Mouse (Mus musculus): ENCODE measurements around the gene Rrp9. TPM values are rescaled to one million over a fixed set of nuclear protein-coding genes. Genes with fewer than 3 reads are reported as not detected.

Gene Rrp9
- polyA plus RNA-seq, 1 experiment from 2014 or later: 35.0 TPM

DNA sequence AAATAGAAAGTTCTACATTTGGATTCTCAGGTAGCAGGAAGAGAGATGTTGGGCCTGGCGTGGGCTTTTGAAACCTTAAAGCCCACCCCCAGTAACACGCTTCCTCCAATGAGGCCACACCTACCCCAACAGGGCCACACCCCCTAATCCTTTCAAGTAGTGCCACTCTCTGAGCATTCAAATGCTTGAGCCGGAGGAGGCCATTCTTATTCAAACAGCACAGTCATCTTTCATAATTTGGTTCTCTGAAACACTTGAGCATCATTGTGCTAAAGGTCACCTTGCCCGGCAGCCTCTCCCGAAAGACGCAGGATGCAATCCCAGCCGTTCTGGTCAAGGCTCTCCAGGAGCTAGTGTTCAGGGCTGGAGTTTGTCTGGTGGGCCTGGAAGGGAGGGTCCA, 58.5 kb downstream of the Rrp9 start:
- no peak overlapping the region for H3K4me2 ChIP-seq (ENCODE audit: low read depth, low read length)
- H3K4me3 ChIP-seq (ENCODE audit: low read depth, low read length): no peak overlapping the region
- DNase-seq (ENCODE audit: low spot score) (no peak), ATAC-seq (ENCODE audit: low read depth) (no peak)
- H3K36me3 ChIP-seq (ENCODE audit: control insufficient read depth, insufficient read depth, low read length): no peaks in the 10 kb centered on the region
- no peaks in the 10 kb centered on the region for H3K27me3 ChIP-seq (replicated peaks; ENCODE audit: control insufficient read depth, insufficient read depth, low read length)
- H3K9ac ChIP-seq (ENCODE audit: low read depth, low read length): no peak overlapping the region
- WGBS: 90% methylated on average over 7 of the region's 7 CpGs
- H3K27ac ChIP-seq (replicated peaks; ENCODE audit: low read depth, low read length): no peak overlapping the region
- H3K9me3 ChIP-seq (ENCODE audit: control insufficient read depth, low read length): no peaks in the 10 kb centered on the region
- H3K4me1 ChIP-seq (ENCODE audit: control insufficient read depth, insufficient read depth, low read length): no peaks in the 10 kb centered on the region

DNA sequence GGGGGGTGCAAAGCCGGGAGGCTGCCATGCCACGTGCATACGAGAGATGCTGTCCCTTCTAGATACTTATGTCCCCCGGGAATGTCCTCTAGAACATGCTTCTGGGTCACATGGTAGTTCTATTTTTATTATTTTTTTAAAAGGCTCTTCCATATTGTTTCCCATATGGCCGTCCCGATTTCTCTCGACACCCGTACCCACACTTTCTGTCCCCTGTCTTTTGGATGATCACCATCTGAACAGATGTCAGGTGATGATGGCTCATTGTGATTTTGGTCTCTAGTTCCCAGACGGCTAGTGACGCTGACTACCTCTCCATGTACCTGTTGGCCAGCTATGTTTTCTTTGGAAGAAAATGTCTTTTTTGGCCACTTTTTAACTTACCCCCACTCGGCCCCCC, 59.2 kb downstream of the Rrp9 start:
- no peak overlapping the region for H3K4me2 ChIP-seq (ENCODE audit: low read depth, low read length)
- H3K27ac ChIP-seq (replicated peaks; ENCODE audit: low read depth, low read length): no peak overlapping the region
- H3K9ac ChIP-seq (ENCODE audit: low read depth, low read length): no peak overlapping the region
- no peak for DNase-seq (ENCODE audit: low spot score)
- H3K4me3 ChIP-seq (ENCODE audit: low read depth, low read length): no peak overlapping the region
- H3K27me3 ChIP-seq (replicated peaks; ENCODE audit: control insufficient read depth, insufficient read depth, low read length): no peaks in the 10 kb centered on the region
- 87% methylated on average over 11 of the region's 11 CpGs for WGBS
- peaks cover 3% of the 10 kb centered on the region; the same call in 1 of the 2 replicates for H3K9me3 ChIP-seq (ENCODE audit: control insufficient read depth, low read length)
- no peaks in the 10 kb centered on the region for H3K36me3 ChIP-seq (ENCODE audit: control insufficient read depth, insufficient read depth, low read length)
- no peaks in the 10 kb centered on the region for H3K4me1 ChIP-seq (ENCODE audit: control insufficient read depth, insufficient read depth, low read length)
- ATAC-seq (ENCODE audit: low read depth): no peak

Other genes with a start within 250 kb of the Rrp9 start
- gene Alas1, start 227.3 kb upstream of the Rrp9 start, polyA plus RNA-seq (2014; fragmentation: Nextera tagmentation; extraction: Ambion mirVana): 94.8 and 102 TPM in 2 replicates
- 16.6 and 21.5 TPM in 2 replicates for gene Poc1a, start 194.9 kb upstream of the Rrp9 start, polyA plus RNA-seq (2014; fragmentation: Nextera tagmentation; extraction: Ambion mirVana)
- gene Dusp7, start 107.3 kb upstream of the Rrp9 start, polyA plus RNA-seq (2014; fragmentation: Nextera tagmentation; extraction: Ambion mirVana): 44.0 and 48.4 TPM in 2 replicates
- gene Rpl29, start 46.5 kb upstream of the Rrp9 start, polyA plus RNA-seq (2014; fragmentation: Nextera tagmentation; extraction: Ambion mirVana): 1,079 and 1,109 TPM in 2 replicates
- 37.9 and 45.1 TPM in 2 replicates for gene Acy1, start 37.6 kb upstream of the Rrp9 start, polyA plus RNA-seq (2014; fragmentation: Nextera tagmentation; extraction: Ambion mirVana)
- 21.5 and 30.3 TPM in 2 replicates for gene Abhd14b, start 28.5 kb upstream of the Rrp9 start, polyA plus RNA-seq (2014; fragmentation: Nextera tagmentation; extraction: Ambion mirVana)
- gene Abhd14a, start 28.3 kb upstream of the Rrp9 start, polyA plus RNA-seq (2014; fragmentation: Nextera tagmentation; extraction: Ambion mirVana): 60.9 and 66.1 TPM in 2 replicates
- gene Pcbp4, start 22.7 kb upstream of the Rrp9 start, polyA plus RNA-seq (2014; fragmentation: Nextera tagmentation; extraction: Ambion mirVana): 90.2 and 101 TPM in 2 replicates
- gene Gpr62, start 10.0 kb upstream of the Rrp9 start, polyA plus RNA-seq (2014; fragmentation: Nextera tagmentation; extraction: Ambion mirVana): 0.36 and 0.60 TPM in 2 replicates
- gene Parp3, start 986 bp downstream of the Rrp9 start, polyA plus RNA-seq (2014; fragmentation: Nextera tagmentation; extraction: Ambion mirVana): 5.5 and 6.2 TPM in 2 replicates
- not detected in 2 replicates for gene Iqcf1, start 24.0 kb downstream of the Rrp9 start, polyA plus RNA-seq (2014; fragmentation: Nextera tagmentation; extraction: Ambion mirVana)
- gene Iqcf5, start 38.6 kb downstream of the Rrp9 start, polyA plus RNA-seq (2014; fragmentation: Nextera tagmentation; extraction: Ambion mirVana): not detected in 2 replicates
- gene Iqcf3, start 85.7 kb downstream of the Rrp9 start, polyA plus RNA-seq (2014; fragmentation: Nextera tagmentation; extraction: Ambion mirVana): not detected in 2 replicates
- not detected in 2 replicates for gene Iqcf4, start 95.0 kb downstream of the Rrp9 start, polyA plus RNA-seq (2014; fragmentation: Nextera tagmentation; extraction: Ambion mirVana)
- gene Iqcf6, start 150.6 kb downstream of the Rrp9 start, polyA plus RNA-seq (2014; fragmentation: Nextera tagmentation; extraction: Ambion mirVana): not detected in 2 replicates
- gene Grm2, start 180.1 kb downstream of the Rrp9 start, polyA plus RNA-seq (2014; fragmentation: Nextera tagmentation; extraction: Ambion mirVana): 0.08 and 0.16 TPM in 2 replicates
- gene Tex264, start 210.0 kb downstream of the Rrp9 start, polyA plus RNA-seq (2014; fragmentation: Nextera tagmentation; extraction: Ambion mirVana): 59.0 and 68.2 TPM in 2 replicates